Mouse (Mus musculus) cortical plate, adult 2 months (tissue): ENCODE results near the gene Dchs2. TPM values are rescaled to one million over a fixed set of nuclear protein-coding genes. Genes with fewer than 3 reads are reported as not detected.

Experiments
- H3K27ac ChIP-seq: fragments of 200-500 bp; 2 replicates; pipeline ENCODE4 v1.5.1; 2012; ENCODE audit warnings: low read length, control low read depth, inconsistent platforms; ENCODE audit not compliant: insufficient read depth
- H3K4me1 ChIP-seq: fragments of 200-500 bp; 2 replicates; pipeline ENCODE4 v1.6.1; 2011; ENCODE audit warnings: low read length; ENCODE audit not compliant: control insufficient read depth, insufficient read depth
- H3K4me3 ChIP-seq: fragments of 200-500 bp; 2 replicates; pipeline ENCODE4 v1.5.1; 2011; ENCODE audit warnings: mild to moderate bottlenecking, low read length, control low read depth; ENCODE audit not compliant: insufficient read depth
- CTCF ChIP-seq: fragments of 200-500 bp; IDR thresholded peaks from 2 replicates; pipeline ENCODE4 v1.5.1; 2011; ENCODE audit warnings: mild to moderate bottlenecking, control low read depth, low read length; ENCODE audit not compliant: insufficient read depth; ENCODE audit errors: extremely low read depth
- POLR2A ChIP-seq: fragments of 200-500 bp; IDR thresholded peaks from 2 replicates; pipeline ENCODE4 v1.6.1; 2011; ENCODE audit warnings: mild to moderate bottlenecking, low read length, control low read depth; ENCODE audit not compliant: insufficient read depth; ENCODE audit errors: extremely low read depth
- polyA plus RNA-seq: library from polyadenylated mRNA; depleted of rRNA; stranded (reverse); fragments of >200 nt; gene quantifications from 2 replicates; pipeline ENCODE4 v1.2.3, GENCODE M21; 2012

Gene Dchs2
- polyA plus RNA-seq, 1 experiment = 0.38 TPM

GRCm38 (mm10) chr3:83275703-83276102 lies 148.0 kb downstream of the Dchs2 start:
- no peak overlapping the region for H3K27ac ChIP-seq
- no peak overlapping the region for H3K4me3 ChIP-seq
- H3K4me1 ChIP-seq = no peaks in the 10 kb centered on the region
- TF ChIP-seq CTCF = no peak
- TF ChIP-seq POLR2A = no peak

- no peaks in the 10 kb centered on the region for H3K4me1 ChIP-seq
- TF ChIP-seq POLR2A (no peak), CTCF (no peak)
- H3K27ac ChIP-seq = no peak overlapping the region
- H3K4me3 ChIP-seq = no peak overlapping the region
These were observed 156.1 kb downstream of the Dchs2 start for GRCm38 (mm10) chr3:83283882-83284281.

GRCm38 (mm10) chr3:83286975-83287405 lies 159.2 kb downstream of the Dchs2 start:
- H3K27ac ChIP-seq = no peak overlapping the region
- H3K4me3 ChIP-seq = peak overlapping the region; percentile 32
- TF ChIP-seq POLR2A (no peak), CTCF (peak; percentile 74)
- no peaks in the 10 kb centered on the region for H3K4me1 ChIP-seq

DNA sequence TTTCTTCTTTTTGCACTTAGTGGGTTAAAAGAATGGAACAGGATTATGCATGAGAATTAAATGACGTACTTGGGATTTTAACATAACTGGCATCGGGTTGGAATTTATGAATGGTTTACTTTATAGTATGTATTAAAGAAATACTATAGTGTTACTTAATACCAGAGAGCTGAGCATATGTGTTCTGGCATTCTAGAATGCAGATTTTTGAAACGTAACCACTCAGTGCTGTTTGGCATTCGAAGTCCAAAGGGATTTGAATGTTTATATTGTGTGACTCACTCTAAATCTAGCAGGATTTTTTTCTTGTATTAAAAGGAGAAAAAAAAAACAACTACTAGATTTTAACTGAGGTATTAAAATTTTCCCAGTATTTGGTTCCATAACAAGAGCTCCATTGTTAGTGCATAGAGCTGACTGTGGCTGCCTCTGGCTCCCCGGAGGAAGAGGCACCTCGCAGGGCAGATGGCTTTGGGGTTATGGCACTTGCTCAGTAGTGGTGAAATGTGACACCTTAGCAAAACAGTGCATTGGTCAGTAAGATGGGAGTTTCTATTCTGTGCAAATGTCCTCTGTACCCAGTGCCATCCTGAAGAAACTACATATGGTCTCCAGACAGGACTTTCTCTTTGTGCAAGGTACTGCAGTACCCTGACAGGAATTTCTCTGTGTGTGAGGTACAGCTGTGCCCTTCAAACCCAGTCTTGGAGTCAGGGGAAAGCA lies 160.5 kb downstream of the Dchs2 start:
- TF ChIP-seq CTCF (no peak), POLR2A (no peak)
- H3K4me1 ChIP-seq = no peaks in the 10 kb centered on the region
- no peak overlapping the region for H3K27ac ChIP-seq
- no peak overlapping the region for H3K4me3 ChIP-seq

DNA sequence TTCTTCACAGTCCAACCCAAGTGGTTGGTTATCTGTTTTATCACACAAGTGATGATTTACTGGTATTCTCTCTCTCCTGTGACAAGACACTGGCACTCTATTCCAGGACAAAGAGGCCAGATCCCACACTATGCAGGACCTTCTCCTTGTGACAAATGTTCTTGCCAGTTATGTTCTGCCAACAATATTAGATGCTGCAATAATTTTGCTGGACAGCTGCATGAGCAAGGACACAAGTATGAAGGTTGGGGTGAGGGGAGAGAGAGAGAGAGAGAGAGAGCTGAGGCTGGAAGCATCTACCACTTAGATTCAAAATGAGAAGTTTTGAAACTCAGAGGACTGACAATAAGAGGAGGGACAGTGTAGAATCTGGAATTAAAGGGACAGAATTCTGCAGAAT lies 162.7 kb downstream of the Dchs2 start:
- Histone ChIP-seq H3K4me3 (no peak overlapping the region), H3K4me1 (no peaks in the 10 kb centered on the region), H3K27ac (no peak overlapping the region)
- TF ChIP-seq POLR2A (no peak), CTCF (no peak)

DNA sequence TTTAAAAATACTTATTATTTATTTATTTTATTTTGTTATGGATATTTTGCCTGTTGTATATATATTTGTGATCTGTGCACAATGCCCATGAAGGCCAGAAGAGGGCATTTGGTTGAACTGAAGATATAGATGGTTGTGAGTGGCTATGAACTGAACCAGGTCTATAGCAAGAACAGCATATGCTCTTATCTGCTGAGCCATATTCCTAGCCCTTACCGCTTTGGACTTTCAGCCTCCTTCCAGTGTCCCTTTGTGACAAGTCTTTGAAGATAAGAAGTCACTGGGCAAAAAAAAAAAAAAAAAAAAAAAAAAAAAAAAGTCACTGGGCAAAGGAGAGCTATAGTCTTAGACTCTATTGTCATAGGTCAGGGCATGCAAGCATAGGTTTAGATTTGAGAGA lies 163.2 kb downstream of the Dchs2 start:
- Histone ChIP-seq H3K4me3 (no peak overlapping the region), H3K4me1 (no peaks in the 10 kb centered on the region), H3K27ac (no peak overlapping the region)
- no peak for TF ChIP-seq POLR2A
- TF ChIP-seq CTCF = no peak

DNA sequence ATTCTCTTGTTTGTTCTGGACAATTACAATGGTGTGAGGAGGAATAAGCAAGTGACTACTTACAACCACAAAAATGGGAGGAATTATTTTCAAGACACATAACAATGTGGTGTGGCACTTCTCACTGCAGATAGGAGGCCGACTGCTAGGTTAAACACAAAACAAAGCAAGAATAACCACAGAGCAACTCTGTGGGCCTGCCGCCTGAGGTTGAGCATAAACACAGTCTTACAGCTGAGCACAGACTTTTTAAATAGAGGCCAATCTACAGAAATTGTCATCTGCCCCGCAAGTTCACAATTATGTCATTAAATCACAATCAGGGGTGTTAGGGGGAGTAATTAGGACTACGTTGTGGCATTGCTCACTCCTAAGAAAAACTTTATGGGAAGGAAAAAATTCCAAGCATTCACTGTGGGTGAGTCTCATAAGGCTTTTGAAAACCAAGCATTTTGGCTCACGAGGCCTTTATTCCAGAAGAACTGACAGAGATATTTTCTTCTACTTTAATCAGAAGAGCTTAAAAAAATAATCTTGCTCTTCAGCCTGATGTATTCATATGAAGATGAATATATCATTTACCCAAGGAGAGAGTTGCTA lies 172.1 kb downstream of the Dchs2 start:
- no peak overlapping the region for H3K27ac ChIP-seq
- TF ChIP-seq POLR2A (no peak), CTCF (no peak)
- H3K4me3 ChIP-seq = no peak overlapping the region
- no peaks in the 10 kb centered on the region for H3K4me1 ChIP-seq

GRCm38 (mm10) chr3:83303876-83304275 lies 176.1 kb downstream of the Dchs2 start:
- TF ChIP-seq CTCF (0 out of 2 replicates have a peak, but pooled peaks have one; percentile 16), POLR2A (no peak)
- Histone ChIP-seq H3K4me1 (no peaks in the 10 kb centered on the region), H3K27ac (no peak overlapping the region), H3K4me3 (no peak overlapping the region)

GRCm38 (mm10) chr3:83345928-83346327 lies 218.2 kb downstream of the Dchs2 start:
- Histone ChIP-seq H3K4me1 (no peaks in the 10 kb centered on the region), H3K27ac (no peak overlapping the region), H3K4me3 (no peak overlapping the region)
- TF ChIP-seq POLR2A (no peak), CTCF (no peak)

- Histone ChIP-seq H3K27ac (no peak overlapping the region), H3K4me1 (no peaks in the 10 kb centered on the region), H3K4me3 (no peak overlapping the region)
- no peak for TF ChIP-seq CTCF
- TF ChIP-seq POLR2A = no peak
These were observed 240.8 kb downstream of the Dchs2 start for GRCm38 (mm10) chr3:83368500-83369068.
